Mouse (Mus musculus) neural tube, embryonic 12.5 days (tissue): Measurements from ENCODE around the gene Gja6. TPM values are rescaled to one million over a fixed set of nuclear protein-coding genes. Genes with fewer than 3 reads are reported as not detected.

Experiments
- ATAC-seq: fragments of 200-750 bp; cut with Nextera tagmentation; 2 replicates; pipeline ENCODE4 v1.8.0; 2017; ENCODE audit warnings: low read depth, mild to moderate bottlenecking, moderate TSS enrichment, moderate library complexity; ENCODE audit not compliant: low FRiP score
- H3K27ac ChIP-seq: fragments of 300-500 bp; sonication (generic); 2 replicates; pipeline ENCODE4 v1.5.1; 2016
- H3K27me3 ChIP-seq: fragments of 300-500 bp; sonication (generic); replicated peaks from 2 replicates; pipeline ENCODE4 v1.6.1; 2016; ENCODE audit warnings: mild to moderate bottlenecking
- H3K36me3 ChIP-seq: fragments of 300-500 bp; sonication (generic); 2 replicates; pipeline ENCODE4 v1.6.1; 2016; ENCODE audit warnings: mild to moderate bottlenecking
- H3K4me1 ChIP-seq: fragments of 300-500 bp; sonication (generic); 2 replicates; pipeline ENCODE4 v1.6.1; 2016
- H3K4me2 ChIP-seq: fragments of 300-500 bp; sonication (generic); replicated peaks from 2 replicates; pipeline ENCODE4 v1.6.1; 2016; ENCODE audit warnings: mild to moderate bottlenecking
- H3K4me3 ChIP-seq: fragments of 300-500 bp; sonication (generic); 2 replicates; pipeline ENCODE4 v1.5.1; 2016
- H3K9ac ChIP-seq: fragments of 300-500 bp; sonication (generic); 2 replicates; pipeline ENCODE4 v1.6.1; 2016; ENCODE audit warnings: mild to moderate bottlenecking
- H3K9me3 ChIP-seq: fragments of 300-500 bp; sonication (generic); 2 replicates; pipeline ENCODE4 v1.6.1; 2016; ENCODE audit warnings: mild to moderate bottlenecking
- WGBS: fragments of 180-500 bp; shearing (Covaris S2); methylation state at CpG from one replicate; pipeline ENCODE4 v1.1.7; 2016; 5-methylcytosine and 5-hydroxymethylcytosine counted together
- polyA plus RNA-seq: library from polyadenylated mRNA; unstranded; fragments of >200 nt; fragmentation: Nextera tagmentation; extraction: Ambion mirVana; gene quantifications from 2 replicates; pipeline ENCODE4 v1.2.1, GENCODE M21; 2016

Gja6 gene
- 0.13 and 0.34 TPM in 2 replicates for polyA plus RNA-seq

DNA sequence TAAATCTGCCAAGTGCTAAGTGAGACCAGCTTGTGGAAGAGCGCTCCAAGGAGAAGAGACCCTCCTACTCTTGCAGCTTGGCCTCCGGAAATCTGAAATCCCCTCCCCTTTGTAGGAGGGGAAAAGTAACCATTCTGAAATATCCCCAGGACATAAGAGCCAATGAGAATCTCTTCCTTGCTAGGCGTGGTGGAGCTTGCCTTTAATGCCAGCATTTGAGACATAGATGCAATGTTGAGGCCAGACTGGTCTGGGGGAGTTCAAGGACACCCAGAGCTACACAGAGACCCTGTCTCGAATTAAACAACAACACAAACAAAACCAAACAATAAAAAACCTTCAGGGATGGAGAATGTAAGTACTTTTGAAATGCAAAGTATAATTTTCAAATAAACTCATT lies at the start of gene Gja6:
Gene Gja6, minus strand, starts transcription at position 101 of the 400 bp plus-strand sequence.
- H3K9me3 ChIP-seq: no peaks in the 10 kb centered on the region
- H3K4me2 ChIP-seq: no peak within 1 kb of the TSS
- H3K36me3 ChIP-seq: no peaks in the 10 kb centered on the region
- H3K4me3 ChIP-seq: no peak within 1 kb of the TSS
- H3K9ac ChIP-seq: no peak within 1 kb of the TSS
- no peaks in the 10 kb centered on the region for H3K4me1 ChIP-seq
- H3K27me3 ChIP-seq: peaks cover 3% of the 10 kb centered on the region
- WGBS: 75% methylated on average over 4 of the region's 4 CpGs
- H3K27ac ChIP-seq: no peak within 1 kb of the TSS
- ATAC-seq: no peak

DNA sequence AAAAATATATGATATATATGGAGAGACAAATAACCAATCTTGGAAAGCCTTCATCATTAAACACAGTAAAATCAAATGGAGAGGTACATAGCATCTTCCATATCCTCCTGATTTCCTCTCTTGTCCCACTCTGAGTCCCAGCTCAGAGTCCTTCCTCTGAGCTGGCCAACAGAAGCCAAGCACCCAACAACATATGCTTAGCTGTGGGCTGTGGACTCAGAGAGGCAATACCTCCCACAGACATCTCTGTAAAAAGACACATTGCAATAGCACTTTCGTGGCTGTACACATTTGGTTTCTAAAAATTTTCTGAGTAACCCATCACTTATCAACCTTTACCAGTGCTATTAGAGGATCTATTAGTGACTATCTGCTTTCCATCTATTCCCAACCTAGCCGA lies 42.7 kb upstream of the Gja6 start:
- no peak overlapping the region for H3K4me2 ChIP-seq
- H3K4me3 ChIP-seq: no peak overlapping the region
- H3K27me3 ChIP-seq: no peaks in the 10 kb centered on the region
- 86% methylated on average over 2 of the region's 2 CpGs for WGBS
- H3K9ac ChIP-seq: no peak overlapping the region
- no peaks in the 10 kb centered on the region for H3K36me3 ChIP-seq
- no peaks in the 10 kb centered on the region for H3K4me1 ChIP-seq
- no peaks in the 10 kb centered on the region for H3K9me3 ChIP-seq
- ATAC-seq: no peak
- no peak overlapping the region for H3K27ac ChIP-seq

DNA sequence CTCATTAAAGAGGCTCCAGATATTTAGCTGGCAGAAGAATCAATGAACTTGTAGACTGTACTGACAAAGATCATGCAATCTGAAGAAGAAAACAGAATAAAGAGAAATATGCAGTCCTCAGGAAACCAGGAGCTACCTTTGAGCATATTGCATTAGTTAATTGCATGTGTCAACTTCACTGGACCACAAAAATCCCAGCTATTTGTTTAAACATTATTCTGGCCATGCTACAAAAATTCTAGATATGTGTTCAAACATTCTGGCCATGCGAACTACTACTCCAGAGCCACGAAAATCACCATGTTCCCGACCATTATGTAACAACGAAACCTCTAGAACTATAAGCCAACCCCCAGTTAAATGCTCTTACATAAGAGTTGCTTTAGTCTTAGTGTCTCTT lies 37.9 kb upstream of the Gja6 start:
- Histone ChIP-seq H3K4me2 (no peak overlapping the region), H3K27me3 (no peaks in the 10 kb centered on the region), H3K9me3 (no peaks in the 10 kb centered on the region), H3K4me1 (no peaks in the 10 kb centered on the region), H3K36me3 (no peaks in the 10 kb centered on the region), H3K27ac (no peak overlapping the region), H3K9ac (no peak overlapping the region), H3K4me3 (no peak overlapping the region)
- 90% methylated on average over 4 of the region's 4 CpGs for WGBS
- no peak for ATAC-seq

DNA sequence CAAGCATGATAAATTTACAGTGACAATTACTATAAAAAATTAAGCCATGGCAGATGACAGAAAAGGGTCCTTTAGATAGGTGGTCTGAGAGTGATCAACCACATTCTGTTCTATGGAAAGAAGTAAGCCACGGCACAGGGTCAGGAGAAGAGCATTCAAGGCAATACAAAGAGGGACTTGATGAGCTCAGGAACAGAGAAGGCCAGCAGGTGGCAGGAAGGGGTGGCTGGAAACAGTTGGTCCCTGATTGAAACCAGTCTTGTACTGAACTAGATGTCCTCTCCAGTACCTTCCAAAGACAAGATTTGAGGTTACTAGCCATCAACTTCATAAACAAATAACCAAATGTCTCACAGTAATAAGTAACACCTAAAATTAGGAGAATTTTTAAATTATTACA lies 28.7 kb upstream of the Gja6 start:
- WGBS: 47% methylated on average over 1 of the region's 1 CpGs
- no peak for ATAC-seq

DNA sequence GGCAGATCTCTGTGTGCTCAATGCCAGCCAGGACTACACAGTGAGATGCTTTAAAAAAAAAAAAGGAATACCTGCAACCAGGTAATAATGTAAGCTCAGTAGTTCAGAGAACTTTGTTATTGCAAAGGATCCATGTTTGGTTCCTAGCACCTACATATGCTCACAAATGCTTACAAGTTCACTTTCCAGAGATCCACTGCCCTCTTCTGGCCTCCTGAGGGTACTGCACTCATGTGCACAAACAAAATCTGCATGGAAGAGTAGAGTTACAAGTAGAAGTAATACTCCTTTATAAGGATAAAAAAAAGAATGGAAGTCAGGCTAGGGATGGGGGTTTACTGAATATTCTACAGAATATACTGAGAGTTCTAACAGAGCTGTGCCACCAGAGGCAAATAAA lies 23.8 kb upstream of the Gja6 start:
- H3K9me3 ChIP-seq: no peaks in the 10 kb centered on the region
- H3K27ac ChIP-seq: no peak overlapping the region
- no peaks in the 10 kb centered on the region for H3K27me3 ChIP-seq
- no peak overlapping the region for H3K4me3 ChIP-seq
- no peak for ATAC-seq
- H3K4me1 ChIP-seq: no peaks in the 10 kb centered on the region
- H3K4me2 ChIP-seq: no peak overlapping the region
- no peak overlapping the region for H3K9ac ChIP-seq
- H3K36me3 ChIP-seq: no peaks in the 10 kb centered on the region

More for the DNA sequence above, 28.7 kb upstream of the Gja6 start:
- H3K27me3 ChIP-seq: no peaks in the 10 kb centered on the region
- no peak overlapping the region for H3K27ac ChIP-seq
- no peak overlapping the region for H3K9ac ChIP-seq
- no peaks in the 10 kb centered on the region for H3K9me3 ChIP-seq
- no peak overlapping the region for H3K4me2 ChIP-seq
- no peaks in the 10 kb centered on the region for H3K4me1 ChIP-seq
- H3K4me3 ChIP-seq: no peak overlapping the region
- H3K36me3 ChIP-seq: no peaks in the 10 kb centered on the region

DNA sequence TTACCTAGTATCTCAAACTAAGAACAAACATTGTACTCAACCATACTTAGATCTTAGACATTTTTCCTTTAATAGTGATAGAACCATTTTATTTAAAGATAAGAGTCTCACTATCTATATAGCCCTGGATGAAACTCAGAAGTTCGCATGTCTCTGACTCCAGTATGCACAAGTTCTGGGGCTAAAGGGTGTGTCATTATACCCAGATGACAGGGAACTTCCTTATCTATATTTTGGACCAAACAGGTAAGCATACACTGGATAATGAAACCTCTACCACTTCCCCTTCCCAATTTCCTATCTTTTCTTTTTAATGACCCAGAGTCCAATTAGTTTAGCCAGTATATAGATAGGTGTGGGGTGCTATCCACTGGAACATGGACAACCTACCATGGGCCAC lies 22.0 kb upstream of the Gja6 start:
- ATAC-seq: no peak
- H3K27me3 ChIP-seq: no peaks in the 10 kb centered on the region
- WGBS: 95% methylated on average over 1 of the region's 1 CpGs
- H3K4me1 ChIP-seq: no peaks in the 10 kb centered on the region
- H3K27ac ChIP-seq: no peak overlapping the region
- no peaks in the 10 kb centered on the region for H3K9me3 ChIP-seq
- H3K9ac ChIP-seq: no peak overlapping the region
- H3K36me3 ChIP-seq: no peaks in the 10 kb centered on the region
- H3K4me3 ChIP-seq: no peak overlapping the region
- no peak overlapping the region for H3K4me2 ChIP-seq

DNA sequence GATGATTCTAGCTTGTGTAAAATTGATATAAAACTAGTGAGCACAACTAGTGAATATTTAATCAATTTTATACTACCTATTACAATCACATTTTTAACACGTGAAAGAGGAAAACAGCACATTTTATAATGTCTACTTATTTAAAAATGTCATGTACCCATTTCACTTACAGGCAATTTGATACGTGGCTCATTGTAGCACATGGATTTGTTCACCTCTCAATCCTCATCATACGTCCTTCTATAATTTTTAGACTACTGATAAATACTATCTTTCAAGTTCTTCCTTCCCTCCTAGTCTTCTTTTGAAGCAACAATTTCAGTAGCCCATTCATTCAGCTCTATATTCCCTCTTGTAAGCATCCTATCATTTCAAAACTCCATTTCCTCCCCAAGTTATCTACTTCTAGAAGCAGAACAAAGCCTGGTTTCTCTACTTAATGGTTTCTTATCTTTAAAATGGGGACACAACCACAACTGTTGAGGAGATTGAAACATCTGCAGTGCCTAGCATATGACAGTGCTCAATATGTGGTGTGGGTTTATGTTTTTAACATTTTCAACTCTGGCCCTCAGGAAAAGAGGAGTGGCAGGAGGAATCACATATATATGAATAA lies 12.3 kb upstream of the Gja6 start:
- no peak for ATAC-seq
- no peak overlapping the region for H3K27ac ChIP-seq
- 90% methylated on average over 3 of the region's 3 CpGs for WGBS
- no peak overlapping the region for H3K4me3 ChIP-seq
- H3K36me3 ChIP-seq: no peaks in the 10 kb centered on the region
- no peaks in the 10 kb centered on the region for H3K4me1 ChIP-seq
- no peaks in the 10 kb centered on the region for H3K9me3 ChIP-seq
- H3K9ac ChIP-seq: no peak overlapping the region
- no peak overlapping the region for H3K4me2 ChIP-seq
- H3K27me3 ChIP-seq: no peaks in the 10 kb centered on the region

DNA sequence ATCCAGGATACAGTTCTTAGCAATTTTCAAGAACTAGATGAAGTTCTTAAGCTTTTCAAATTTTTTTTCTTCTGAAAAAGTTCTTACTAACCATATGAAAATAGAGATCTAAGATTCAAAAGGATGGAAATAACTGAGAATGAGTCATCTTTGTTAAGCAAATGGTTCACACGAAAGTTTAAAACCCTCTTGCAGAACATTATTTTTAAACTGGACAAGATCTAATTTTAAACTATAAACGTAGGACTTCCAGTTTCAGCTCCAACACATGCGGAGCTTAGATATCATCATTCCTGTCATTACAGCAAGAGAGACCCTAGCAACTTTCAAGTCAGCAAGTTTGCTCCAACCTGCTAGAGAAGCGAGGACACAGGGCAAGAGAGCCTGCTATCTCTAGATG lies 375 bp downstream of the Gja6 start:
- Histone ChIP-seq H3K9ac (no peak overlapping the region), H3K27me3 (peaks cover 3% of the 10 kb centered on the region), H3K4me2 (no peak overlapping the region), H3K27ac (no peak overlapping the region), H3K4me1 (no peaks in the 10 kb centered on the region), H3K4me3 (no peak overlapping the region), H3K9me3 (no peaks in the 10 kb centered on the region), H3K36me3 (no peaks in the 10 kb centered on the region)
- 86% methylated on average over 4 of the region's 4 CpGs for WGBS
- no peak for ATAC-seq

DNA sequence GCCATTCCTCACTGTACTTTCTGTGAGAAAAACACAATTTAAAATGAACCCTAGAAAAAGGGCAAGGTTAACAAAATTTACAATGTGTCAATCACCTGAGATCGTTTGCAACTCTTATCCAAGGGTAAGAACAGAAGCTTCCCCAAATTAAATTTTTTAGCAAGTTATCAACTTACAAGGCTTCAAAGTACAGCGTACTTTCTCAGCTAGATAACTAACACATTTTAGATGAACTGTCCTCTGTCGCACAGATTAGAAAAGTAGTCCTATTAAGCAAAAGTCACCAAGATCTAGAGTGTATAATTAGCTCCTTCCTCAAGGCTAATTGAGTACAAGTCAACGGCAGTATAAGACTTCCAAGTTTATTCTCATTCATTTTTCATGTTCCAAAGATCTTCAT lies 939 bp downstream of the Gja6 start:
- Histone ChIP-seq H3K27me3 (peaks cover 3% of the 10 kb centered on the region), H3K27ac (no peak overlapping the region), H3K4me3 (no peak overlapping the region), H3K4me2 (no peak overlapping the region), H3K36me3 (no peaks in the 10 kb centered on the region), H3K9me3 (no peaks in the 10 kb centered on the region), H3K9ac (no peak overlapping the region), H3K4me1 (no peaks in the 10 kb centered on the region)
- ATAC-seq: no peak
- 85% methylated on average over 4 of the region's 4 CpGs for WGBS

DNA sequence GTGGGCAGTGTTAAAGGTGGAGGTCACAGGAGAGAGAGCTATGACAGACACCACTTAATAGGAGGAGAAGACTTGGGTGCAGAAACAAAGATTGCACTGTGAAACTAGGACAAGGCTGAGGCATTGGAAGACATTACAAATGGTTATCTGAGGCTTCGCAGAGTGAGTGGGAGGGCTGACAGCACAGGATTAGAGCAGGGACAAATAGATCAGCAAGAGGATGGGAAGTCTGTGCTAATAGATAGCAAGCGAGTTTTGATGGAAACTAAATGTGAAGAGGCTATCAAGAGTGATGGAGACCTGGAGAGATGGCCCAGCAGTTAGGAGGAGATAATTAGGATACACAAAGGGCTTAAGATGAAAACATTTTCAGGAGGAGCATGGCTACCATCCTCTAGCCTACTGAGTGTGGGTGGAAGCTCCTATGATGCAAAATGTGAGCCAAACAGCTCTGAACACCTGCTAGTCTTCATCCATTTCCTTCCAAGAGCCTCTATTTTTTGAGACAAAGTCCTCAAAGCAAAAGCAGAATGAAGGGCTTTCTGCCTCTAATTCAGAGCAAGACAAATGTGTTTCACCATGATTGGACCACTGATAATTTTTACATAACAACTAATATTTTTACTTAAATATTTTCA lies 1.7 kb downstream of the Gja6 start:
- no peak overlapping the region for H3K4me3 ChIP-seq
- no peak for ATAC-seq
- H3K9ac ChIP-seq: no peak overlapping the region
- no peaks in the 10 kb centered on the region for H3K36me3 ChIP-seq
- H3K4me2 ChIP-seq: no peak overlapping the region
- H3K27ac ChIP-seq: no peak overlapping the region
- 76% methylated on average over 2 of the region's 2 CpGs for WGBS
- no peaks in the 10 kb centered on the region for H3K4me1 ChIP-seq
- no peaks in the 10 kb centered on the region for H3K9me3 ChIP-seq
- H3K27me3 ChIP-seq: peaks cover 3% of the 10 kb centered on the region

DNA sequence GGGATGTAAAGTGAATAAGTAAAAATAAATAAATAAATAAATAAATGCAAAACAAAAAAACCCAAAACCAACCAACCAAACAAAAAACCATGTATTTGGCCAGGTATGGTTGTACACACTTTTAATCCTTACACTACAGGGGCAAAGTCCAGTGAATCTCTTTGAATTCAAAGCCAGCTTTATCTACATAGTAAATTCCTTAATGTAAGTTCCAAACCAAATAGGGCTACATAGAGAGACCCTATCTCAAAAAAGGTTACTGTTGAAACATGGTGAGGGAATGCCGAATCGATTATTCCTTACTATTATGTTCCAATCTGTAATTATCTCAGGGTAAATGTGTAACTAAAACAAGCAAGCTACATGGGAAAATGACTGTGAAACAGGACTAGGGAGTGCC lies 5.7 kb downstream of the Gja6 start:
- Histone ChIP-seq H3K4me2 (no peak overlapping the region), H3K27me3 (no peaks in the 10 kb centered on the region; the same call in none of the 2 replicates), H3K9me3 (no peaks in the 10 kb centered on the region), H3K9ac (no peak overlapping the region), H3K4me1 (no peaks in the 10 kb centered on the region), H3K36me3 (no peaks in the 10 kb centered on the region), H3K4me3 (no peak overlapping the region), H3K27ac (no peak overlapping the region)
- WGBS: 89% methylated on average over 2 of the region's 2 CpGs
- no peak for ATAC-seq

DNA sequence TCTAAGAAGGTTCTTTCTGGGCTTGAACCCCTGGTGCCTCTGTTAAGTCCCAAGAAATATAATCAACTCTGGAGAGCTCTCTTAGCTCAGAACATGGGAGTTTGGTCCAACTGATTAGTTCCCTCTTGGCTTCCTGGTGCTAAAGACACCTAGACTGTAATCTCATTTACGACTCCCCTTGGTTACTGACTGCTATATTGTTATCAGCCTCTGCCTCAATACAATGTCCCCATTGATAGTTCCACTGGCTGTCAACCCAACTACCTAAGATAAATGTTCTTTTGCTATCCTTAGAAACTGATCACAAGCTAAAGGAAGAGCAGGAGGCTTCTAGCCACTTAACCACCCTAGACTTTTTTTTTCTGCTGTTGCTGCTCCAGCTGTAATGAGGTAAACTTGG lies 14.8 kb downstream of the Gja6 start:
- Histone ChIP-seq H3K27me3 (no peaks in the 10 kb centered on the region), H3K9ac (no peak overlapping the region), H3K4me1 (no peaks in the 10 kb centered on the region), H3K4me3 (no peak overlapping the region), H3K27ac (no peak overlapping the region), H3K36me3 (no peaks in the 10 kb centered on the region), H3K9me3 (no peaks in the 10 kb centered on the region), H3K4me2 (no peak overlapping the region)
- WGBS: 55% methylated on average over 1 of the region's 1 CpGs
- no peak for ATAC-seq

DNA sequence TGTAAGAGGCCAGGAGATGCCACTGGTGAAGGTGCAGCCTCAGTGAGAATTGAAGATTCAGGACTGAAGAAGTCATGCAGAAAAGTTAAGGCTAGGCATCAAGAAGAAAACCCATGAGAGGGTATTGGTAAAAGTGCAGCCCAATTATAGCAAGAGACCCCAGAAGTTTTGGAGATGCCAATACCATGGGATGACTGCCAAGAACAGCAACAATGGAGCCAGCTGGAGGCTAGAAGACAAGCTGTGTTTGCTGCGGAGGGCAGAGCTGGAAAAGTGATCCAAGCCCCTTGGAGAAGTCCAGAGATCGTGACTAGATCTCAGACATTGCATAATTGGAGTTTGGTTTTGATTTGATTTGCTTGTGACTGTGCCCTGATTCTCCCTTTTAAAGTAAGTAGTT lies 20.6 kb downstream of the Gja6 start:
- ATAC-seq: no peak
- H3K9me3 ChIP-seq: no peaks in the 10 kb centered on the region
- H3K4me2 ChIP-seq: no peak overlapping the region
- no peaks in the 10 kb centered on the region for H3K27me3 ChIP-seq
- H3K36me3 ChIP-seq: no peaks in the 10 kb centered on the region
- H3K4me1 ChIP-seq: no peaks in the 10 kb centered on the region
- no peak overlapping the region for H3K9ac ChIP-seq
- H3K27ac ChIP-seq: no peak overlapping the region
- WGBS: 71% methylated on average over 2 of the region's 2 CpGs
- no peak overlapping the region for H3K4me3 ChIP-seq
